27 mouse cellular contexts compared by ENCODE assay signal in the genomic region with DNA sequence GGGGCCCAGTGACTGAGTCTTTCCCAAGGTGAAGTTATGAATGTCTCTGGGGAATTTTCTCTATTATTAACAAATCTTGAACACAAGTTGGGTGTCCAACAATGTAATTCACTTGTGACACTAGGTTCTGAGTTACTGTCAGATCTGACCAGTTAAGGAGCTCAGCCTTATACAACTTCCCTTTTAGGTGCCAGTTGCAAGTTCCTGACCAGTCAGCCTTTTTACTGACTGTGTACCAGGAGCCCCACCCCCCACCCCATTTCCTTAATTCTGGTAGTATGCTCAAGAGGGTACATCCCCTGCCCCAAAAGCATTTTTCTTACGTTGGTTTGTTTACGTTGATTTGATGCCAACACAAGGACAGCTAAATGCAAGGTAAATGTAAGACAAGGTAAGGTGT. TPM values are rescaled to one million over a fixed set of nuclear protein-coding genes. Genes with fewer than 3 reads are reported as not detected.
DNase-seq lines count a peak whose midpoint lies in the region; ATAC-seq and TF ChIP-seq lines count a peak whose summit lies in the region.
"Had no signal": no experiment of that assay in that cellular context is flagged by ENCODE, and none has a peak within 500 bp of the region (broad histone marks: within the 10 kb centered on the region; RNA-seq: fewer than 3 reads in every experiment).

No protein-coding gene starts in this region.

- no peaks in the 10 kb centered on the region for H3K9me3 ChIP-seq in lung, postnatal 0 days (ENCODE audit: low read length)
- H3K9me3 ChIP-seq in limb, embryonic 10.5 days (replicated peaks): no peaks in the 10 kb centered on the region
- H3K9me3 ChIP-seq in hindbrain, embryonic 13.5 days: no peaks in the 10 kb centered on the region
- H3K9me3 ChIP-seq: embryonic facial prominence, embryonic 15.5 days; forebrain, embryonic 15.5 days; heart, embryonic 15.5 days; hindbrain, embryonic 12.5 days had no signal

- intact Hi-C loops in gastrocnemius, adult 2 months (cut with DNase I): loop anchor here (10.0 kb wide), 1 partner anchor 150 kb away; the partner anchor contains the start of gene Cd28

- H3K9ac ChIP-seq in lung, postnatal 0 days (replicated peaks; ENCODE audit: low read depth): no peak overlapping the region
- H3K9ac ChIP-seq in hindbrain, embryonic 13.5 days: no peak overlapping the region
- H3K9ac ChIP-seq: embryonic facial prominence, embryonic 15.5 days; forebrain, embryonic 15.5 days; heart, embryonic 15.5 days; hindbrain, embryonic 12.5 days had no signal

- no peak for TF ChIP-seq EP300 in lung, postnatal 0 days (IDR thresholded peaks at IDR 0.05)

- 0 out of 2 replicates have a peak, but pooled peaks have one; percentile 30 for ATAC-seq in common myeloid progenitor, adult 5-6 weeks (replicated peaks; ENCODE audit: low read depth, poor library complexity, severe bottlenecking)
- ATAC-seq in megakaryocyte progenitor cell, adult 5-6 weeks (replicated peaks; ENCODE audit: poor library complexity): peak; percentile 51
- no peak for ATAC-seq in lung, postnatal 0 days
- no peak for ATAC-seq in hindbrain, embryonic 13.5 days (ENCODE audit: low FRiP score)
- ATAC-seq: activated CD4-positive, CD25-positive, alpha-beta regulatory T cell, adult 4 months; forebrain, embryonic 15.5 days; intestine, embryonic 16.5 days; Patski had no signal

- no peaks in the 10 kb centered on the region for H3K27me3 ChIP-seq in lung, postnatal 0 days (replicated peaks; ENCODE audit: insufficient read depth, low read length)
- no peaks in the 10 kb centered on the region for H3K27me3 ChIP-seq in limb, embryonic 10.5 days (ENCODE audit: low read depth, poor library complexity, severe bottlenecking)
- H3K27me3 ChIP-seq in hindbrain, embryonic 13.5 days: no peaks in the 10 kb centered on the region
- H3K27me3 ChIP-seq: CH12.LX; forebrain, embryonic 15.5 days; heart, embryonic 15.5 days; hindbrain, embryonic 12.5 days; Patski had no signal

- no peak for DNase-seq in gastrocnemius, adult 2 months
- no peak for DNase-seq in gastrocnemius, adult 8-10 months (ENCODE audit: low spot score in 2 of 2)
- peak; percentile 34 for DNase-seq in 416B (ENCODE audit: low read depth)
- DNase-seq in lung, postnatal 0 days (ENCODE audit: low spot score): no peak
- no peak for DNase-seq in limb, embryonic 10.5 days (ENCODE audit: low spot score)
- DNase-seq: adrenal gland, postnatal 14 days; cerebellum, adult 2 months; cerebellum, postnatal 10 days; embryo, embryonic 11 days; gastrocnemius, postnatal 14 days had no signal

- TF ChIP-seq CTCF in gastrocnemius, adult 2 months (IDR thresholded peaks at IDR 0.05): no peak
- no peak for TF ChIP-seq CTCF in lung, postnatal 0 days (IDR thresholded peaks at IDR 0.05)

- no peaks in the 10 kb centered on the region for H3K4me1 ChIP-seq in lung, postnatal 0 days (ENCODE audit: insufficient read depth, low read depth, low read length)
- H3K4me1 ChIP-seq in limb, embryonic 10.5 days: peaks cover 18% of the 10 kb centered on the region
- H3K4me1 ChIP-seq in hindbrain, embryonic 13.5 days (replicated peaks): peaks cover 28% of the 10 kb centered on the region

- no peak overlapping the region for H3K4me3 ChIP-seq in gastrocnemius, adult 2 months
- no peak overlapping the region for H3K4me3 ChIP-seq in lung, postnatal 0 days (ENCODE audit: low read depth, low read length)
- H3K4me3 ChIP-seq in limb, embryonic 10.5 days: no peak overlapping the region
- no peak overlapping the region for H3K4me3 ChIP-seq in hindbrain, embryonic 13.5 days
- H3K4me3 ChIP-seq: embryonic facial prominence, embryonic 15.5 days; erythroblast, embryonic 14.5 days; forebrain, embryonic 15.5 days; heart, embryonic 15.5 days; hindbrain, embryonic 12.5 days had no signal

- H3K27ac ChIP-seq in gastrocnemius, adult 2 months: peak overlapping the region; percentile 86
- no peak overlapping the region for H3K27ac ChIP-seq in lung, postnatal 0 days (ENCODE audit: low read length)
- H3K27ac ChIP-seq in limb, embryonic 10.5 days: no peak overlapping the region
- H3K27ac ChIP-seq in hindbrain, embryonic 13.5 days: no peak overlapping the region
- H3K27ac ChIP-seq: embryonic facial prominence, embryonic 15.5 days; forebrain, embryonic 15.5 days; heart, embryonic 15.5 days; hindbrain, embryonic 12.5 days had no signal

- H3K36me3 ChIP-seq in lung, postnatal 0 days (ENCODE audit: insufficient read depth, low read length): no peaks in the 10 kb centered on the region
- no peaks in the 10 kb centered on the region for H3K36me3 ChIP-seq in limb, embryonic 10.5 days
- H3K36me3 ChIP-seq in hindbrain, embryonic 13.5 days: no peaks in the 10 kb centered on the region
- H3K36me3 ChIP-seq: embryonic facial prominence, embryonic 15.5 days; forebrain, embryonic 15.5 days; heart, embryonic 15.5 days; hindbrain, embryonic 12.5 days had no signal

- WGBS in lung, postnatal 0 days: 61% methylated on average over 2 of the region's 2 CpGs
- WGBS in limb, embryonic 10.5 days: 93% methylated on average over 2 of the region's 2 CpGs
- 93% methylated on average over 2 of the region's 2 CpGs for WGBS in hindbrain, embryonic 13.5 days

- H3K4me2 ChIP-seq in lung, postnatal 0 days (replicated peaks; ENCODE audit: low read depth, low read length): no peak overlapping the region
- no peak overlapping the region for H3K4me2 ChIP-seq in hindbrain, embryonic 13.5 days
- H3K4me2 ChIP-seq: embryonic facial prominence, embryonic 15.5 days; forebrain, embryonic 15.5 days; heart, embryonic 11.5 days; heart, embryonic 15.5 days; hindbrain, embryonic 12.5 days had no signal

RNA-seq across cellular contexts. Expression of gene Ctla4, which starts 21.6 kb away (rescaled TPM):
- total RNA-seq in gastrocnemius, adult 2 months (2021): under 1 TPM in 1 of 2 experiments, not detected in 1; 0.45 TPM
- not detected for total RNA-seq in gastrocnemius, adult 8-10 months (2022)
- not detected in 2 replicates for total RNA-seq in common myeloid progenitor, adult 5-6 weeks (2017)
- total RNA-seq in megakaryocyte progenitor cell, adult 5-6 weeks (2015): 0.07 TPM in 1 of 2 replicates, not detected in the other
- total RNA-seq in megakaryocyte progenitor cell, adult 5-6 weeks (2017): not detected in 2 replicates
- not detected in 2 replicates for polyA plus RNA-seq in lung, postnatal 0 days (2015; fragmentation: Nextera tagmentation; extraction: Ambion mirVana)
- not detected in 2 replicates for polyA plus RNA-seq in limb, embryonic 10.5 days (2016; fragmentation: Nextera tagmentation; extraction: Ambion mirVana)
- polyA plus RNA-seq in hindbrain, embryonic 13.5 days (2015; fragmentation: Nextera tagmentation; extraction: Ambion mirVana): not detected in 2 replicates
- total RNA-seq: adrenal gland, adult 18-20 months; gastrocnemius, postnatal 14 days had no signal
- polyA plus RNA-seq: cerebellum, adult 2 months; embryonic facial prominence, embryonic 11.5 days; embryonic facial prominence, embryonic 15.5 days; erythroblast, embryonic 14.5 days; forebrain, embryonic 11.5 days; forebrain, embryonic 15.5 days; gonadal fat pad, adult 2 months; hindbrain, embryonic 12.5 days; intestine, embryonic 16.5 days; Patski had no signal

Comparison
In these comparisons a context has a peak if more than half of its experiments do, and no peak if none do; other contexts are left out.
1. ATAC-seq: peak in common myeloid progenitor, adult 5-6 weeks (single experiment) and megakaryocyte progenitor cell, adult 5-6 weeks (single experiment); none in lung, postnatal 0 days (single experiment) and hindbrain, embryonic 13.5 days (single experiment).